Mouse (Mus musculus): Measurements from ENCODE around the gene Oaz2. TPM values are rescaled to one million over a fixed set of nuclear protein-coding genes. Genes with fewer than 3 reads are reported as not detected.

Oaz2 gene
- polyA plus RNA-seq, 1 experiment from 2014 or later: 429 TPM

GRCm38 (mm10) chr9:65700504-65700903, 32.7 kb downstream of the Oaz2 start:
- no peaks in the 10 kb centered on the region for H3K9me3 ChIP-seq
- peaks cover 5% of the 10 kb centered on the region; the same call in 1 of the 2 replicates for H3K4me1 ChIP-seq (replicated peaks)
- no peak for ATAC-seq (ENCODE audit: low FRiP score, low read depth)
- no peaks in the 10 kb centered on the region for H3K27me3 ChIP-seq
- WGBS: 88% methylated on average over 6 of the region's 6 CpGs
- H3K27ac ChIP-seq (replicated peaks): no peak overlapping the region
- peaks cover 37% of the 10 kb centered on the region for H3K36me3 ChIP-seq
- no peak overlapping the region for H3K4me3 ChIP-seq
- H3K4me2 ChIP-seq: no peak overlapping the region
- H3K9ac ChIP-seq: no peak overlapping the region

GRCm38 (mm10) chr9:65702286-65702685, 34.5 kb downstream of the Oaz2 start:
- H3K4me3 ChIP-seq: no peak overlapping the region
- no peak for ATAC-seq (ENCODE audit: low FRiP score, low read depth)
- H3K9me3 ChIP-seq: no peaks in the 10 kb centered on the region
- no peaks in the 10 kb centered on the region for H3K4me1 ChIP-seq (replicated peaks)
- H3K27ac ChIP-seq (replicated peaks): no peak overlapping the region
- peaks cover 35% of the 10 kb centered on the region for H3K36me3 ChIP-seq
- no peaks in the 10 kb centered on the region for H3K27me3 ChIP-seq
- WGBS: 93% methylated on average over 9 of the region's 9 CpGs
- no peak overlapping the region for H3K4me2 ChIP-seq
- no peak overlapping the region for H3K9ac ChIP-seq

- Histone ChIP-seq H3K9me3 (no peaks in the 10 kb centered on the region), H3K9ac (no peak overlapping the region), H3K27me3 (no peaks in the 10 kb centered on the region), H3K4me2 (no peak overlapping the region), H3K36me3 (peaks cover 35% of the 10 kb centered on the region), H3K27ac (replicated peaks) (no peak overlapping the region), H3K4me1 (replicated peaks) (no peaks in the 10 kb centered on the region), H3K4me3 (no peak overlapping the region)
- 89% methylated on average over 7 of the region's 7 CpGs for WGBS
- no peak for ATAC-seq (ENCODE audit: low FRiP score, low read depth)
Measured at GRCm38 (mm10) chr9:65703241-65703640, 35.4 kb downstream of the Oaz2 start.

GRCm38 (mm10) chr9:65703926-65704595, 36.3 kb downstream of the Oaz2 start:
- no peak overlapping the region for H3K9ac ChIP-seq
- no peaks in the 10 kb centered on the region for H3K27me3 ChIP-seq
- H3K36me3 ChIP-seq: peaks cover 29% of the 10 kb centered on the region
- no peaks in the 10 kb centered on the region for H3K9me3 ChIP-seq
- 88% methylated on average over 24 of the region's 24 CpGs for WGBS
- no peak for ATAC-seq (ENCODE audit: low FRiP score, low read depth)
- H3K27ac ChIP-seq (replicated peaks): no peak overlapping the region
- H3K4me3 ChIP-seq: no peak overlapping the region
- H3K4me1 ChIP-seq (replicated peaks): no peaks in the 10 kb centered on the region
- no peak overlapping the region for H3K4me2 ChIP-seq

- peaks cover 16% of the 10 kb centered on the region for H3K4me1 ChIP-seq (replicated peaks)
- 92% methylated on average over 5 of the region's 5 CpGs for WGBS
- H3K9ac ChIP-seq: no peak overlapping the region
Measured at GRCm38 (mm10) chr9:65718195-65718594, 50.4 kb downstream of the Oaz2 start.

GRCm38 (mm10) chr9:65721161-65721566, 53.4 kb downstream of the Oaz2 start:
- H3K27ac ChIP-seq (replicated peaks): peak overlapping the region; percentile 43; the same call in 1 of the 2 replicates

More at GRCm38 (mm10) chr9:65718195-65718594, 50.4 kb downstream of the Oaz2 start:
- Histone ChIP-seq H3K27ac (replicated peaks) (no peak overlapping the region), H3K9me3 (no peaks in the 10 kb centered on the region), H3K27me3 (no peaks in the 10 kb centered on the region), H3K36me3 (no peaks in the 10 kb centered on the region), H3K4me3 (no peak overlapping the region), H3K4me2 (no peak overlapping the region)
- no peak for ATAC-seq (ENCODE audit: low FRiP score, low read depth)

GRCm38 (mm10) chr9:65724471-65725290, 56.9 kb downstream of the Oaz2 start:
- 14% methylated on average over 8 of the region's 8 CpGs for WGBS
- Histone ChIP-seq H3K9me3 (no peaks in the 10 kb centered on the region), H3K4me3 (no peak overlapping the region), H3K27me3 (no peaks in the 10 kb centered on the region), H3K36me3 (0 out of 2 replicates have a peak, but pooled peaks cover 2% of the 10 kb centered on the region), H3K4me2 (peak overlapping the region; percentile 14; the same call in 1 of the 2 replicates), H3K4me1 (replicated peaks) (peaks cover 44% of the 10 kb centered on the region), H3K9ac (0 out of 2 replicates have a peak overlapping the region, but pooled peaks have one; percentile 5), H3K27ac (replicated peaks) (peak overlapping the region; percentile 80)
- ATAC-seq (ENCODE audit: low FRiP score, low read depth): peak; percentile 60

More at GRCm38 (mm10) chr9:65721161-65721566, 53.4 kb downstream of the Oaz2 start:
- Histone ChIP-seq H3K4me3 (no peak overlapping the region), H3K9me3 (no peaks in the 10 kb centered on the region), H3K9ac (no peak overlapping the region), H3K27me3 (no peaks in the 10 kb centered on the region), H3K4me2 (no peak overlapping the region), H3K4me1 (replicated peaks) (peaks cover 44% of the 10 kb centered on the region), H3K36me3 (no peaks in the 10 kb centered on the region)
- ATAC-seq (ENCODE audit: low FRiP score, low read depth): no peak
- 51% methylated on average over 10 of the region's 10 CpGs for WGBS

- WGBS: 34% methylated on average over 4 of the region's 4 CpGs
- 0 out of 2 replicates have a peak, but pooled peaks cover 6% of the 10 kb centered on the region for H3K36me3 ChIP-seq
- no peak overlapping the region for H3K4me3 ChIP-seq
- no peak overlapping the region for H3K4me2 ChIP-seq
- H3K4me1 ChIP-seq (replicated peaks): peaks cover 44% of the 10 kb centered on the region
- H3K9ac ChIP-seq: no peak overlapping the region
- H3K27ac ChIP-seq (replicated peaks): peak overlapping the region; percentile 80
- no peaks in the 10 kb centered on the region for H3K9me3 ChIP-seq
- no peaks in the 10 kb centered on the region for H3K27me3 ChIP-seq
- ATAC-seq (ENCODE audit: low FRiP score, low read depth): peak; percentile 46; the same call in 1 of the 2 replicates
Measured at GRCm38 (mm10) chr9:65725291-65725622, 57.5 kb downstream of the Oaz2 start.

GRCm38 (mm10) chr9:65726431-65726830, 58.6 kb downstream of the Oaz2 start:
- no peak for ATAC-seq (ENCODE audit: low FRiP score, low read depth)
- no peaks in the 10 kb centered on the region for H3K9me3 ChIP-seq
- no peak overlapping the region for H3K27ac ChIP-seq (replicated peaks)
- H3K36me3 ChIP-seq: peaks cover 11% of the 10 kb centered on the region; the same call in 1 of the 2 replicates
- no peak overlapping the region for H3K4me3 ChIP-seq
- no peaks in the 10 kb centered on the region for H3K27me3 ChIP-seq
- peaks cover 38% of the 10 kb centered on the region for H3K4me1 ChIP-seq (replicated peaks)
- no peak overlapping the region for H3K4me2 ChIP-seq
- no peak overlapping the region for H3K9ac ChIP-seq
- 84% methylated on average over 3 of the region's 3 CpGs for WGBS

GRCm38 (mm10) chr9:65727491-65727890, 59.7 kb downstream of the Oaz2 start:
- Histone ChIP-seq H3K4me2 (no peak overlapping the region), H3K9ac (no peak overlapping the region), H3K4me1 (replicated peaks) (peaks cover 28% of the 10 kb centered on the region), H3K9me3 (no peaks in the 10 kb centered on the region), H3K36me3 (peaks cover 11% of the 10 kb centered on the region; the same call in 1 of the 2 replicates), H3K4me3 (no peak overlapping the region), H3K27me3 (no peaks in the 10 kb centered on the region), H3K27ac (replicated peaks) (no peak overlapping the region)
- no peak for ATAC-seq (ENCODE audit: low FRiP score, low read depth)
- 90% methylated on average over 4 of the region's 4 CpGs for WGBS

- Histone ChIP-seq H3K9me3 (no peaks in the 10 kb centered on the region), H3K27me3 (no peaks in the 10 kb centered on the region), H3K36me3 (peaks cover 11% of the 10 kb centered on the region; the same call in 1 of the 2 replicates), H3K4me2 (no peak overlapping the region), H3K27ac (replicated peaks) (no peak overlapping the region), H3K9ac (no peak overlapping the region), H3K4me3 (no peak overlapping the region), H3K4me1 (replicated peaks) (peaks cover 26% of the 10 kb centered on the region)
- no peak for ATAC-seq (ENCODE audit: low FRiP score, low read depth)
- WGBS: 96% methylated on average over 6 of the region's 6 CpGs
Measured at GRCm38 (mm10) chr9:65728588-65728987, 60.8 kb downstream of the Oaz2 start.

GRCm38 (mm10) chr9:65734931-65735330, 67.1 kb downstream of the Oaz2 start:
- Histone ChIP-seq H3K27ac (replicated peaks) (no peak overlapping the region), H3K9ac (no peak overlapping the region), H3K9me3 (no peaks in the 10 kb centered on the region), H3K4me3 (no peak overlapping the region), H3K4me1 (replicated peaks) (no peaks in the 10 kb centered on the region), H3K36me3 (peaks cover 7% of the 10 kb centered on the region; the same call in 1 of the 2 replicates), H3K27me3 (no peaks in the 10 kb centered on the region), H3K4me2 (no peak overlapping the region)
- no peak for ATAC-seq (ENCODE audit: low FRiP score, low read depth)
- WGBS: 90% methylated on average over 3 of the region's 3 CpGs

All from hindbrain, embryonic 15.5 days (tissue).